Mouse (Mus musculus): ENCODE data around the gene Plpp6. TPM values are rescaled to one million over a fixed set of nuclear protein-coding genes. Genes with fewer than 3 reads are reported as not detected.
A peak's percentile ranks its signal among the peaks of the same experiment; 100 is the strongest.
"Not testable (repeated sequence)": the region's sequence is repeated elsewhere in the genome, so short reads cannot be mapped to it uniquely, and the experiment has no call there.

Gene Plpp6
- polyA plus RNA-seq, 1 experiment from 2014 or later = 4.7 TPM

GRCm38 (mm10) chr19:28990590-28991221 is 27.0 kb downstream of the Plpp6 start:
- under 1% methylated on average over 38 of the region's 41 CpGs for WGBS (ENCODE audit: insufficient replicate concordance)
- H3K4me3 ChIP-seq (ENCODE audit: low read depth, low read length) = peak overlapping the region; percentile 99
- peak; percentile 58 for ATAC-seq

GRCm38 (mm10) chr19:28991391-28991790 is 27.6 kb downstream of the Plpp6 start:
- Histone ChIP-seq H3K36me3 (replicated peaks; ENCODE audit: insufficient read depth, low read length) (peaks cover 20% of the 10 kb centered on the region), H3K4me2 (ENCODE audit: low read depth, low read length) (peak overlapping the region; percentile 88), H3K4me1 (ENCODE audit: insufficient read depth) (peaks cover 14% of the 10 kb centered on the region), H3K4me3 (ENCODE audit: low read depth, low read length) (peak overlapping the region; percentile 99), H3K27me3 (ENCODE audit: insufficient read depth, low read length) (no peaks in the 10 kb centered on the region), H3K9me3 (ENCODE audit: low read length) (no peaks in the 10 kb centered on the region), H3K9ac (replicated peaks) (peak overlapping the region; percentile 96), H3K27ac (ENCODE audit: low read depth) (peak overlapping the region; percentile 98; the same call in 1 of the 2 replicates)
- TF ChIP-seq EP300 (IDR thresholded peaks at IDR 0.05; ENCODE audit: low read depth) = no peak
- TF ChIP-seq CTCF (IDR thresholded peaks at IDR 0.05; ENCODE audit: low read depth) = no peak
- DNase-seq (no peak), ATAC-seq (no peak)
- WGBS (ENCODE audit: insufficient replicate concordance) = 53% methylated on average over 5 of the region's 5 CpGs

More at GRCm38 (mm10) chr19:28990590-28991221, 27.0 kb downstream of the Plpp6 start:
- Histone ChIP-seq H3K4me2 (ENCODE audit: low read depth, low read length) (peak overlapping the region; percentile 88), H3K9ac (replicated peaks) (peak overlapping the region; percentile 96), H3K36me3 (replicated peaks; ENCODE audit: insufficient read depth, low read length) (peaks cover 14% of the 10 kb centered on the region), H3K4me1 (ENCODE audit: insufficient read depth) (peaks cover 14% of the 10 kb centered on the region), H3K9me3 (ENCODE audit: low read length) (no peaks in the 10 kb centered on the region), H3K27me3 (ENCODE audit: insufficient read depth, low read length) (no peaks in the 10 kb centered on the region), H3K27ac (ENCODE audit: low read depth) (peak overlapping the region; percentile 98)
- no peak for DNase-seq
- no peak for TF ChIP-seq EP300 (IDR thresholded peaks at IDR 0.05; ENCODE audit: low read depth)
- TF ChIP-seq CTCF (IDR thresholded peaks at IDR 0.05; ENCODE audit: low read depth) = no peak

- Histone ChIP-seq H3K4me3 (ENCODE audit: low read depth, low read length) (no peak overlapping the region), H3K27me3 (ENCODE audit: insufficient read depth, low read length) (no peaks in the 10 kb centered on the region), H3K36me3 (replicated peaks; ENCODE audit: insufficient read depth, low read length) (peaks cover 34% of the 10 kb centered on the region), H3K4me2 (ENCODE audit: low read depth, low read length) (no peak overlapping the region), H3K9me3 (ENCODE audit: low read length) (no peaks in the 10 kb centered on the region), H3K27ac (ENCODE audit: low read depth) (no peak overlapping the region), H3K9ac (replicated peaks) (no peak overlapping the region), H3K4me1 (ENCODE audit: insufficient read depth) (peaks cover 10% of the 10 kb centered on the region)
- TF ChIP-seq EP300 (IDR thresholded peaks at IDR 0.05; ENCODE audit: low read depth) (no peak), CTCF (IDR thresholded peaks at IDR 0.05; ENCODE audit: low read depth) (no peak)
- WGBS (ENCODE audit: insufficient replicate concordance) = 89% methylated on average over 7 of the region's 7 CpGs
- ATAC-seq (no peak), DNase-seq (no peak)
Observed at GRCm38 (mm10) chr19:28994870-28995269, 31.1 kb downstream of the Plpp6 start.

GRCm38 (mm10) chr19:28995366-28995765 is 31.6 kb downstream of the Plpp6 start:
- peaks cover 9% of the 10 kb centered on the region for H3K4me1 ChIP-seq (ENCODE audit: insufficient read depth)
- ATAC-seq (no peak), DNase-seq (no peak)
- no peak overlapping the region for H3K27ac ChIP-seq (ENCODE audit: low read depth)
- H3K27me3 ChIP-seq (ENCODE audit: insufficient read depth, low read length) = no peaks in the 10 kb centered on the region
- no peak overlapping the region for H3K9ac ChIP-seq (replicated peaks)
- H3K9me3 ChIP-seq (ENCODE audit: low read length) = no peaks in the 10 kb centered on the region
- H3K4me2 ChIP-seq (ENCODE audit: low read depth, low read length) = no peak overlapping the region
- H3K4me3 ChIP-seq (ENCODE audit: low read depth, low read length) = no peak overlapping the region
- H3K36me3 ChIP-seq (replicated peaks; ENCODE audit: insufficient read depth, low read length) = peaks cover 38% of the 10 kb centered on the region
- TF ChIP-seq CTCF (IDR thresholded peaks at IDR 0.05; ENCODE audit: low read depth) = no peak
- TF ChIP-seq EP300 (IDR thresholded peaks at IDR 0.05; ENCODE audit: low read depth) = no peak
- WGBS (ENCODE audit: insufficient replicate concordance) = 60% methylated on average over 5 of the region's 5 CpGs

- no peak for ATAC-seq
- Histone ChIP-seq H3K9ac (replicated peaks) (no peak overlapping the region), H3K27ac (ENCODE audit: low read depth) (no peak overlapping the region), H3K36me3 (replicated peaks; ENCODE audit: insufficient read depth, low read length) (peaks cover 57% of the 10 kb centered on the region), H3K9me3 (ENCODE audit: low read length) (no peaks in the 10 kb centered on the region), H3K4me3 (ENCODE audit: low read depth, low read length) (no peak overlapping the region), H3K27me3 (ENCODE audit: insufficient read depth, low read length) (no peaks in the 10 kb centered on the region), H3K4me2 (ENCODE audit: low read depth, low read length) (no peak overlapping the region), H3K4me1 (ENCODE audit: insufficient read depth) (0 out of 2 replicates have a peak, but pooled peaks cover 2% of the 10 kb centered on the region)
- TF ChIP-seq CTCF (IDR thresholded peaks at IDR 0.05; ENCODE audit: low read depth) (no peak), EP300 (IDR thresholded peaks at IDR 0.05; ENCODE audit: low read depth) (no peak)
- 74% methylated on average over 4 of the region's 4 CpGs for WGBS (ENCODE audit: insufficient replicate concordance)
- no peak for DNase-seq
Observed at GRCm38 (mm10) chr19:28997976-28998630, 34.4 kb downstream of the Plpp6 start.

GRCm38 (mm10) chr19:29000321-29000720 is 36.6 kb downstream of the Plpp6 start:
- not testable (repeated sequence) for H3K9me3 ChIP-seq (ENCODE audit: low read length); H3K4me3 ChIP-seq (ENCODE audit: low read depth, low read length); H3K27ac ChIP-seq (ENCODE audit: low read depth); H3K9ac ChIP-seq (replicated peaks); H3K4me2 ChIP-seq (ENCODE audit: low read depth, low read length); H3K4me1 ChIP-seq (ENCODE audit: insufficient read depth); H3K27me3 ChIP-seq (ENCODE audit: insufficient read depth, low read length); ATAC-seq; DNase-seq
- 95% methylated on average over 16 of the region's 16 CpGs for WGBS (ENCODE audit: insufficient replicate concordance)
- peaks cover 51% of the 10 kb centered on the region for H3K36me3 ChIP-seq (replicated peaks; ENCODE audit: insufficient read depth, low read length)
